ENCODE assay signal across 8 mouse cellular contexts in the genomic region with DNA sequence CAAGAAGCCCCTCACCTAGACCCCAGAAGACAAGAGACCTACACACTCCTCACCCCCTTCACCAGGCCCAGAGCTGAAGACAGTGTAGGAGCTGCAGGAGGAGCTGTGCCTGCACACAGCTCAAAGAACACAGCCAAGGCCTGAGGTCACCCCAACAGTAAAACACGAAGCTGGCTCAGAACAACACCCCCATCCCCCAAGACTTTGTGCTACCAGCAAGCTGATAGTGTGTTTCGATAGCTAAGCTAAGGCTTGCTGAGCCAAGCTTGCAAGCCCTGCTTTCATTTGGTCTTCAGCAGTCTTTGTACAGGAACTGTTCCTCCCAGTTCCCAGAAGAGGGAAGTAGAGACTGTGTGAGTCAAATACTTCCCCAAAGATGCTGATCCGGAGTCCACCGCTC. TPM values are rescaled to one million over a fixed set of nuclear protein-coding genes. Genes with fewer than 3 reads are reported as not detected.
DNase-seq lines count a peak whose midpoint lies in the region; ATAC-seq and TF ChIP-seq lines count a peak whose summit lies in the region.

No protein-coding gene starts in this region.

- peak in 1 of 2 experiments; percentile 50; a peak in 2 of 4 replicates for TF ChIP-seq CTCF in CH12.LX (conservative IDR thresholded peaks at IDR 0.05 in 1 of 2, IDR thresholded peaks at IDR 0.05 in 1 of 2; ENCODE audit: low read depth in 2 of 2, low read length in 2 of 2)

- peak; percentile 50 for TF ChIP-seq RAD21 in CH12.LX (IDR thresholded peaks at IDR 0.05; ENCODE audit: low read depth, low read length)

- TF ChIP-seq POLR2A in CH12.LX (IDR thresholded peaks at IDR 0.05; ENCODE audit: low read depth, low read length): no peak

- peaks cover 7% of the 10 kb centered on the region; the same call in 1 of the 2 replicates for H3K4me1 ChIP-seq in kidney, embryonic 14.5 days (ENCODE audit: control insufficient read depth, insufficient read depth, low read length)
- H3K4me1 ChIP-seq in CH12.LX (ENCODE audit: control insufficient read depth in 1 of 2, insufficient read depth in 2 of 2): peaks cover 11 to 56% of the 10 kb centered on the region in 2 experiments
- H3K4me1 ChIP-seq in midbrain, embryonic 13.5 days (replicated peaks): 0 out of 2 replicates have a peak, but pooled peaks cover 5% of the 10 kb centered on the region

- no peak overlapping the region for H3K27ac ChIP-seq in kidney, embryonic 14.5 days (ENCODE audit: low read depth, low read length)
- H3K27ac ChIP-seq in CH12.LX (ENCODE audit: insufficient read depth, low read depth): peak overlapping the region; percentile 11; the same call in 1 of the 2 replicates
- H3K27ac ChIP-seq in midbrain, embryonic 13.5 days: no peak overlapping the region

- in situ Hi-C loops in CH12.LX (cut with MboI; ENCODE audit: low pct_ligation_motif_present, low pct_unique_long_range_greater_than_20kb, low sequenced_read_pairs): no loop called here

- H3K27me3 ChIP-seq in kidney, embryonic 14.5 days (ENCODE audit: control insufficient read depth, insufficient read depth, low read length): no peaks in the 10 kb centered on the region
- H3K27me3 ChIP-seq in CH12.LX (replicated peaks): no peaks in the 10 kb centered on the region
- no peaks in the 10 kb centered on the region for H3K27me3 ChIP-seq in midbrain, embryonic 13.5 days

- 56% methylated on average over 4 of the region's 4 CpGs for WGBS in kidney, embryonic 14.5 days
- WGBS in midbrain, embryonic 13.5 days: 89% methylated on average over 4 of the region's 4 CpGs

- H3K4me2 ChIP-seq in kidney, embryonic 14.5 days (replicated peaks; ENCODE audit: low read depth, low read length): no peak overlapping the region
- no peak overlapping the region for H3K4me2 ChIP-seq in CH12.LX (ENCODE audit: insufficient read depth, low read depth, poor library complexity, severe bottlenecking)
- no peak overlapping the region for H3K4me2 ChIP-seq in midbrain, embryonic 13.5 days (replicated peaks)

- TF ChIP-seq EP300 in CH12.LX (IDR thresholded peaks at IDR 0.05; ENCODE audit: low read length): no peak; the same call in 1 of the 2 replicates

- no peaks in the 10 kb centered on the region for H3K9me3 ChIP-seq in kidney, embryonic 14.5 days (ENCODE audit: control insufficient read depth, low read length)
- H3K9me3 ChIP-seq in CH12.LX (replicated peaks; ENCODE audit: low read length): no peaks in the 10 kb centered on the region
- H3K9me3 ChIP-seq in midbrain, embryonic 13.5 days: no peaks in the 10 kb centered on the region

- no peak for DNase-seq in kidney, adult 8-10 months
- DNase-seq in CH12.LX (ENCODE audit: extremely low read depth): peak; percentile 45
- peak; percentile 34 for DNase-seq in c-Kit-positive CD71-negative TER-119-negative erythroid progenitor cells, embryonic 14.5 days (ENCODE audit: low read depth)
- peak; percentile 37 for DNase-seq in lung, postnatal 10 days
- DNase-seq in embryo, embryonic 11 days: no peak
- no peak for DNase-seq in right cerebral cortex, postnatal 36 days (ENCODE audit: low spot score in 2 of 2)

- dilution Hi-C loops in CH12.LX (cut with MboI; ENCODE audit: extremely low pct_ligation_motif_present, extremely low pct_unique_long_range_greater_than_20kb, low sequenced_read_pairs): no loop called here

- H3K9ac ChIP-seq in kidney, embryonic 14.5 days (ENCODE audit: low read depth, low read length): no peak overlapping the region
- no peak overlapping the region for H3K9ac ChIP-seq in CH12.LX (ENCODE audit: insufficient read depth, low read depth)
- H3K9ac ChIP-seq in midbrain, embryonic 13.5 days (replicated peaks): no peak overlapping the region

- peak; percentile 69; the same call in 1 of the 2 replicates for ATAC-seq in kidney, embryonic 14.5 days (ENCODE audit: low FRiP score, low TSS enrichment)
- no peak for ATAC-seq in midbrain, embryonic 13.5 days

- peaks cover 1% of the 10 kb centered on the region for H3K79me2 ChIP-seq in CH12.LX (replicated peaks; ENCODE audit: control insufficient read depth, extremely low read depth, insufficient read depth, poor library complexity, severe bottlenecking)

- H3K4me3 ChIP-seq in kidney, embryonic 14.5 days (ENCODE audit: low read length): no peak overlapping the region
- peak overlapping the region in 1 of 3 experiments; percentile 6 for H3K4me3 ChIP-seq in CH12.LX (replicated peaks in 1 of 3; ENCODE audit: low read depth in 2 of 3, low read length in 2 of 3, poor library complexity in 1 of 3)
- H3K4me3 ChIP-seq in midbrain, embryonic 13.5 days (replicated peaks): no peak overlapping the region

- no peaks in the 10 kb centered on the region for H3K36me3 ChIP-seq in kidney, embryonic 14.5 days (ENCODE audit: control insufficient read depth, insufficient read depth, low read length)
- H3K36me3 ChIP-seq in CH12.LX (replicated peaks in 1 of 2; ENCODE audit: control insufficient read depth in 1 of 2, insufficient read depth in 1 of 2, low read length in 1 of 2): peaks cover 0 to 50% of the 10 kb centered on the region in 2 experiments
- no peaks in the 10 kb centered on the region; the same call in 1 of the 2 replicates for H3K36me3 ChIP-seq in midbrain, embryonic 13.5 days

TF ChIP-seq in CH12.LX, 34 proteins besides CTCF, POLR2A, EP300 and RAD21:
- peak; percentile 20; the same call in 1 of the 2 replicates for TF ChIP-seq SMC3 (IDR thresholded peaks at IDR 0.05; ENCODE audit: low read depth, low read length)
- peak; percentile 5; the same call in 1 of the 2 replicates for TF ChIP-seq SIN3A (IDR thresholded peaks at IDR 0.05; ENCODE audit: low read length)
- TF ChIP-seq RCOR1 (conservative IDR thresholded peaks at IDR 0.05; ENCODE audit: low read depth, low read length): no peak
- no peak for TF ChIP-seq CHD2 (IDR thresholded peaks at IDR 0.05; ENCODE audit: low read length)
- TF ChIP-seq JUN (IDR thresholded peaks at IDR 0.05; ENCODE audit: insufficient read depth, low read depth, low read length): no peak
- no peak for TF ChIP-seq E2F4 (IDR thresholded peaks at IDR 0.05; ENCODE audit: insufficient replicate concordance, low read depth, low read length)
- no peak for TF ChIP-seq TCF12 (IDR thresholded peaks at IDR 0.05; ENCODE audit: low read depth, low read length)
- TF ChIP-seq TBP (conservative IDR thresholded peaks at IDR 0.05; ENCODE audit: low read depth, low read length): no peak
- no peak for TF ChIP-seq USF2 (conservative IDR thresholded peaks at IDR 0.05; ENCODE audit: low read depth, low read length)

RNA-seq across cellular contexts. Expression of a gene that starts 7.7 kb away (rescaled TPM):
- 4.4 and 5.6 TPM in 2 replicates for polyA plus RNA-seq in kidney, embryonic 14.5 days (2014; fragmentation: Nextera tagmentation; extraction: Ambion mirVana)
- total RNA-seq in CH12.LX (2012; rRNA removed) (9.9 and 10.6 TPM in 2 replicates), CH12.LX (2014; rRNA removed) (8.5 and 9.1 TPM in 2 replicates)
- 15.8 and 16.5 TPM in 2 replicates for polyA plus RNA-seq in CH12.LX (2012; ENCODE audit: insufficient read length, low read depth)
- polyA plus RNA-seq in midbrain, embryonic 13.5 days (2015; fragmentation: Nextera tagmentation; extraction: Ambion mirVana): 15.4 and 15.6 TPM in 2 replicates

RNA-seq across cellular contexts. Expression of a gene that starts 46.8 kb away (rescaled TPM):
- 15.5 and 20.8 TPM in 2 replicates for polyA plus RNA-seq in kidney, embryonic 14.5 days (2014; fragmentation: Nextera tagmentation; extraction: Ambion mirVana)
- total RNA-seq in CH12.LX (2012; rRNA removed) (18.0 and 19.0 TPM in 2 replicates), CH12.LX (2014; rRNA removed) (12.7 and 13.2 TPM in 2 replicates)
- 28.3 and 31.1 TPM in 2 replicates for polyA plus RNA-seq in CH12.LX (2012; ENCODE audit: insufficient read length, low read depth)
- polyA plus RNA-seq in midbrain, embryonic 13.5 days (2015; fragmentation: Nextera tagmentation; extraction: Ambion mirVana): 9.9 and 10.4 TPM in 2 replicates

RNA-seq across cellular contexts. Expression of a gene that starts 57.5 kb away (rescaled TPM):
- 9.0 and 10.5 TPM in 2 replicates for polyA plus RNA-seq in kidney, embryonic 14.5 days (2014; fragmentation: Nextera tagmentation; extraction: Ambion mirVana)
- total RNA-seq in CH12.LX (2012; rRNA removed) (20.4 and 25.6 TPM in 2 replicates), CH12.LX (2014; rRNA removed) (19.4 and 22.8 TPM in 2 replicates)
- 15.0 and 15.6 TPM in 2 replicates for polyA plus RNA-seq in CH12.LX (2012; ENCODE audit: insufficient read length, low read depth)
- polyA plus RNA-seq in midbrain, embryonic 13.5 days (2015; fragmentation: Nextera tagmentation; extraction: Ambion mirVana): 5.4 and 5.7 TPM in 2 replicates

RNA-seq across cellular contexts. Expression of a gene that starts 57.6 kb away (rescaled TPM):
- polyA plus RNA-seq in kidney, embryonic 14.5 days (2014; fragmentation: Nextera tagmentation; extraction: Ambion mirVana): 17.6 and 26.2 TPM in 2 replicates
- 11.5 and 18.0 TPM in 2 replicates for total RNA-seq in CH12.LX (2012; rRNA removed)
- 5.1 and 8.1 TPM in 2 replicates for total RNA-seq in CH12.LX (2014; rRNA removed)
- 36.6 and 52.7 TPM in 2 replicates for polyA plus RNA-seq in CH12.LX (2012; ENCODE audit: insufficient read length, low read depth)
- 10.1 and 10.8 TPM in 2 replicates for polyA plus RNA-seq in midbrain, embryonic 13.5 days (2015; fragmentation: Nextera tagmentation; extraction: Ambion mirVana)

Comparison
In these comparisons a context has a peak if more than half of its experiments do, and no peak if none do; other contexts are left out.
1. DNase-seq: peak in CH12.LX (single experiment), c-Kit-positive CD71-negative TER-119-negative erythroid progenitor cells, embryonic 14.5 days (single experiment) and lung, postnatal 10 days (single experiment); none in kidney, adult 8-10 months (0 of 2), embryo, embryonic 11 days (single experiment) and right cerebral cortex, postnatal 36 days (0 of 2).